Mouse (Mus musculus): ENCODE data around the gene Rcsd1.
A peak's percentile ranks its signal among the peaks of the same experiment; 100 is the strongest.
"Not testable (repeated sequence)": the region's sequence is repeated elsewhere in the genome, so short reads cannot be mapped to it uniquely, and the experiment has no call there.

The Rcsd1 gene

DNA sequence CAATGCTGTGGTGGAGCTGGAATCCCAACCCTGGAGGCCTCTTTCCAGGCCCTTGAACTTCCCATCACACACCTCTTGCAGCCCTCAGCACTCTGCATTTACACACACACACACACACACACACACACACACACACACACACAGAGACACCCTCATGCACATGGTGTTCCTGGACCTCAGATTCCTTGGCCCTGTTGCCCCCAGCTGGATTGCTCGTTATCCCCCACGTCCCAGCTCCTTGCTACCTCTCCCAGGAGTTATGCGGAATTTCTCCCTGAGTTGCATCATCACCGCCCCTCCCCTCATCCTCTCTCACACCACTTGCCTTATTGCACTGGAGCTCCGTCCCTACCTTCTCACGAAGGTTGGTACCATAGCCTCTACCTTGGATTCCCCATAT is 23.2 kb downstream of the Rcsd1 start:
- DNase-seq: no peak

DNA sequence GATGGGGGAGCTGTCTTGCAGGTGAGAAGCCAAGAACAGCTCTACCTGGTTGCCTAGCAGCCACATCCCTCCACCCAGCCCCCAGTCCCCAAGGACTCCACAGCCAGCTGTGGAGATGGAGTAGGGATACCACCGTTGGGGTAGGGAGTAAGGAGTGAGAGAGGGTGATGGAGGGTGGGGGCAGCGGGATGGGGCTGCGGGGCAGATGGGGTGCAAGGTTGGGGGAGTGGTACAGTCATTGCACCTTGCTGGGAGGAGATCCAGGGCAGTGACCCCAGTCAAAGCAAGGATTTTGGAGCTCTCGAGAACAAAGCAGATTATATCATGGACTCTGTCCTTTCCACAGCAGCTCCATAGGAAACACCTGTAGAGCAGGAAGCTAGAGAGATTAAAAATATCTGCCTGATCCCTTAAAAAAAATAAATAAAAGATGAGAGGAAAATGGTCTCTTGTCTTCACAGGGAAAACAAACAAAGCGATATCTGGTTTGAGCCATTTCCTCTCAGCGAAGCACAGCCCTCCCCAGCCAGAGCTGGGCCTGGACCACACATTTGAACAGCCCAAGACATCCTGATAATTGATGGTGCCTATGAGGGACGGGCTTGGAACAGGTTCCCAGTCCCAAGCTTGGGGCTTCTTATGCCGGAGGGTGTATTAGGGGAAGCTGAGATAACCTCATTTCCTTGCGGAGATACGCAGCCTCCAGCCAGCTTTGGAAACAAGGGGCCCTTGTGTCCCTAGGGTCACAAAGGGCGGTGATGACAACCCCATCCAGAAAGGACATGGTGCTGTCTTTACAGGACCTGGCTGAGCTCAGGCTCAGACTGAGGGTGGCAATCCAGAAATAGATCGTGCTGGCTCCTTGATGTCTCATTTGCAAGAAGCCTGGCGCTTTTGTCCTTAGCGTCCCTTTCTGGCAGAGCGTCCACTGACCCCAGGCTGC is 25.0 kb downstream of the Rcsd1 start:
- DNase-seq: peak in 1 of 2 experiments; percentile 81

DNA sequence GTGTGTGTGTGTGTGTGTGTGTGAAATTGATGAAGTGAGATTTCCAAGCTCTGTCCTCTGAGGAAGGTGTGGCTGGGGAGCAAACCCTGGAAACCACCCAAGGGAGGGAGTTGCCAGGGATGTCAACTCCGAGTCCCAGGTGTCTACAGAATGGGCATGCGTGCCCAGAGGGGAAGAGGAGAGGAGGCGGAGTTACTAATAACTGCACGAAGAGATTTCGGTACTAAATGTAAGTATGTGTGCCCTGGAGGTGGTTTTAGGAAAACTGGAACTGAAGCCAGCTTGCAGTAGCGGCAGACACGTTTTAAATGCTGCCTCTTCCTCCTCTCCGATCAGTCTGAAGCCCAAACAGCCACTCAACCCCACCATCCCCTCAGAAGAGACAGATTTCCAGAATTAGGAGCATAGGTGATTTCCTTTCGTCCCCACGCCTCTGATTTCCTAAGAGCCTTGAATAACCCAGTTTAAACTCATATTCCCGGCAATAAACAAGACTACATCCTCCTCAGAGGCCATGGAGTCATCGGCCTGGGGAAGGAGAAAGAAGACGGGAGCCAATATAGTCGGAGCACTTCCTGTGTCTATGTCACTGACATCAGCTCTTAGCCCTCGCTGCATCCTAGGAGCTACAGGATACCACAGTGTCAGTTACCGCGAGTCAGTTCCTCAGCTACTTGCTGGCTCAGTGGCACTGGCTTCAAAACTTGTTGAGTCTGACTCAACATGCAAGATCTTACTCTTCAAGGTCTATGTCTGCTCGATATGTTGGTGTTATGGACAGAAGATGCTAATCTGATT is 27.3 kb downstream of the Rcsd1 start:
- DNase-seq: peak in 1 of 2 experiments; percentile 50

DNA sequence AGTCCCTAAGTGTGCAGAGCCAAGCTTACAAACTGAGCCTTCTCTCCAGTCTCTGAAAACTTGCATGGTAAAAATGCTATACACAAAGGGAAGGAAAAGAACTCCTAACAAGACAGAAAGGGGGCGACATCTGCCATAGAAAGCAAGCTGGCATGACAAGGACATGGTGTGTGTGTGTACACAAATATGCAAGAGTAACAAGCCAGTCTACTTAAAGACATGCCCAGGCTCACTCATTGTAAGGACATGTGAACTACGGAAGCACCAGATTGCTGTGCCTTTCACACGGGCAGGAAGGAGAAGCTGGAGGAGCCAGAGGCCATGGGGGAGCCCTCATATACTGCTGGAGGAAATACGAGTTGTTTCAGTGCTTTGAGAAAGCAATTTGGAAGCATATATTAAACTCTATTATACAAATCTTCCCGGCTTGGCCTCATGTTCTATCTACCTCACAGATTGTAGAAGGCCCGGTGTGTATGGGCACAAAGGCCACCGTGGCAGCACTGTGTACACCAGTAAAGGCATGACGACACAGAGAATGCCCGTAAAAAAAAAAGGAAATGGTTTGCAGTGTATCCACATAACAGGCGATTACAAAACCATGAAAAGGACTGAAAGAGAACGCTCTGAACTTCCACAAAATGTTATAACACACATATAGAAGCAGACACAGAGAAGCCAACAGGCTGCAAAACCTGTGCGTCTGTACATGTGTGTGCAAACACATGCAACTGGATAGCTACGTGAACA is 28.3 kb downstream of the Rcsd1 start:
- DNase-seq: no peak

DNA sequence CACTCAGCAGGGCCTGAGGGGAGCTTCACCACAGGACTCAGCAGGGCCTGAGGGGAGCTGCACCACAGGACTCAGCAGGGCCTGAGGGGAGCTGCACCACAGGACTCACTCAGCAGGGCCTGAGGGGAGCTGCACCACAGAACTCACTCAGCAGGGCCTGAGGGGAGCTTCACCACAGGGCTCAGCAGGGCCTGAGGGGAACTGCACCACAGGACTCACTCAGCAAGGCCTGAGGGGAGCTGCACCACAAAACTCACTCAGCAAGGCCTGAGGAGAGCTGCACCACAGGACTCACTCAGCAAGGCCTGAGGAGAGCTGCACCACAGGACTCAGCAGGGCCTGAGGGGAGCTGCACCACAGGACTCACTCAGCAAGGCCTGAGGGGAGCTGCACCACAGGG is 29.5 kb downstream of the Rcsd1 start:
- not testable (repeated sequence) for DNase-seq

DNA sequence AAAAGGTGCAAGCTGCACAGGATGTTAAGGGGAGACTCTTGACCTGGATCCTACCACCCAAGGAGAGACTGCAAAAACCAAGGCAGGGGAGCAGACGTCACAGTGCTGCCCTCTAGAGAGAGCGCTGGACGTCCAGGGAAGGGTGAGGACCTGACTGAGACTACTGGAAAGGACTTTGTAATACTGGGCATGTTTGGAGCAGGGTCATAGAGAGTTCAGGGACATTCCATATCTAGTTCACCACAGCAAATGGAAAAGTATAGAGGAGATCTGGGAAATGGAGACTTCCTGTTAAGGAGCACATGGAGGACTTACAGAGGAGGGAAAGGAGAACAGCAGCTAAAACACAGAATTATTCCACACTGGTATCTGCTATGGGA is 29.9 kb downstream of the Rcsd1 start:
- peak in 1 of 2 experiments; percentile 52 for DNase-seq

DNA sequence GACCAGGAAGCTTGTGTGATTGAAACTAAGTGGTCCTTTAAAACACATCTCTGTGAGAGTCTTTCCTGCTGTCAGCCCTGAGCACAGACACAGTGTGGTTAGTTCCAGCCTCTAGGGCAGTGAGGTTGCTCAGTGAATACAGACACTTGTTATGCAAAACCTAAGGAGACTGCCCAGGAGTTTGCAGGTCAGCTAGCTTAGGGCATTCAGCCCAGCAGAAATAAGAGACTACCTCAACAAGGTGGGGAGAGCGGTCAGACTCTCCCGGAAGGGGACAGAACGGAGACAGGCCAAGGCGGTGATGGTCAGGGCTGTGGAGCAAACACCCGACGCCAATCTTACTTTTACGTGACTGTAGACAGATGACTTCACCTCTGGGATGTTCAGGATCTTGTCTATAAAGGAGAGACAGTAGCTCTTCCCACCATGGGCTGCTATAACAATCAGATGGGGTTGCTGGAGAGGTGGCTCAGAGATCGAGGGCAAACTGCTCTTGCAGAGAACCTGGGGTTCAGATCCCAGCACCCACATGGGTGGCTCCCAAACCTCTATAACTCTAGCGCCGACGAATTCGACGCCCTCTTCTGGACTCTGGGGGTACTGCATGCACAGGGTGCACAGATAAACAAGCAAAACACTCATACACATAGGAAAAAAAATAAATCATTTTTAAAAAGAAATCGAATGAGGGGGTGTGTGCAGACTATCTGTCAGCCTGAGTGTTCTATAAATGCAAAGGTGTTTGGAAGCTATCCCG is 30.5 kb downstream of the Rcsd1 start:
- no peak for DNase-seq

DNA sequence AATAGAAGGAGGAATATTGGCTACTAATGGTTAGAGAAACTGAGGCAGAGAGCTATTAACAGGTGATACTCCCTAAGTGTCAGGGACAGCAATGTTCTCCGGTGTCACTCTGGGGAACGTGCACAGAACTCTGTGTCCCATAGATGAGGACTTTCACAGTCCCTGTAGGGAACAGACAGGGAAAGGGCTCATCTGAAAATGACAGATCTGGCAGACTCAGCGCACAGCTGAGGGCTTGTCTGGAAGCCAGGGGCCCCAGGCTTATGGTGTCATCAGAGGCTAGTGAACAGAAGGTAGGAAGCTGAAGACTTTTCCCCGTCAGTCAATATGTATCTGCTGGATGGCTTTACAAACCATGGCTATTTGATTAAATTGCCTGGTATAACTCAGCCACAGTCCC is 32.0 kb downstream of the Rcsd1 start:
- DNase-seq: no peak

DNA sequence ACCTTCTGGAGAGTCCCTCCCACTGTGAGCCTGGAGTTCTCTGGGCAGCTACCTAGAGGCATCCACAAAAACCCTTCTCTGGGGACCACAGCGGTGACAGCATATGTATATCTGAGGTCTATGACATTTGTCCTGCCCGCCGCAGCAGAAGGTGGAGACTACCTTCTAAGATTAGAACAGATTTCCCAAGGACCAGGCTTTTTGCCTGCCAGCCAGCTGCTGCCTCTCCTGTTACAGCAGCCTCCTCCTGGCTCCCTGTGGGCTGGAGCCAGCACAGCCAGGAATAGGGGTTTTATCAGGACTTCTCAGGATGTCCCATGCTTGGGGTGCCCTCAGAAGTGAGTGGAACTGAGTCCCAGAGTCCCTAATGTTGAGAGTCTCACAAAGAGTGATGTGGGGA is 32.6 kb downstream of the Rcsd1 start:
- DNase-seq: no peak

DNA sequence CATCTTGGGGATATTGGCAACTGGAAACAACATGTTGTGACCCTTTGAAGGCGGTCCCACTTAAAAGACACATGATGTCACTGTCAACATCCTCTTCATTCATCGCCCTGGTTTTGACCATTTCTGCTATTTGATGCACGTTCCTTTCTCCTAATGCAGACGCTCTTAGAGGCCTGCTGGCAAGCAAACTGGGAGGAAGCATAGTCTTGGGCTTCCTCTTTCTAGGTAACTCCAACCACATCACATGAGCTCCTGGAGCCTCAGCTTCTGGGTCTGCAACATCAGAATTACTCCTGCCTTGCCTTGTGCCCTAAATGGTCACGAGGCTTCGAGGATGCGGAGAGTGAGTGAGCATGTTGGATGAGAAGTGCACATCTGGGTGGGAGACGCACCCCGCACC is 34.4 kb downstream of the Rcsd1 start:
- DNase-seq: no peak

DNA sequence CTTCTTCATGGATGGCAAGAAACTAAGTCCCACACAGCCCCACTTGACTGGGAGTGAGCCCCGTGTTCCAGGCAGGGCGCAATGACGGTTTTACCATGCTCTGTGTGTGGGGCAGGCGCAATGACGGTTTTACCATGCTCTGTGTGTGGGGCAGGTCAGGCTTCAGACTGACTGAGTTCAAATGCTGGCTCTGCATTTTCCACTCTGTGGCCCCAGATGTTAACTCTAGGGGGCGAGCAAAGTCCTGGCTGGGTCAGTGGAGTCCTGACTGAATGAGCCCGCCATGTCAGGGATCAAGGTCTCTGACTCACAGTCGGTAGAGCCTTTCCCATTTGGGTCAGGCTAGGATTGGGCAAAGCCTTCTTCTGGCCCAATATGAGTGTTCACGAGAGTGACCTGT is 37.2 kb downstream of the Rcsd1 start:
- no peak for DNase-seq

DNA sequence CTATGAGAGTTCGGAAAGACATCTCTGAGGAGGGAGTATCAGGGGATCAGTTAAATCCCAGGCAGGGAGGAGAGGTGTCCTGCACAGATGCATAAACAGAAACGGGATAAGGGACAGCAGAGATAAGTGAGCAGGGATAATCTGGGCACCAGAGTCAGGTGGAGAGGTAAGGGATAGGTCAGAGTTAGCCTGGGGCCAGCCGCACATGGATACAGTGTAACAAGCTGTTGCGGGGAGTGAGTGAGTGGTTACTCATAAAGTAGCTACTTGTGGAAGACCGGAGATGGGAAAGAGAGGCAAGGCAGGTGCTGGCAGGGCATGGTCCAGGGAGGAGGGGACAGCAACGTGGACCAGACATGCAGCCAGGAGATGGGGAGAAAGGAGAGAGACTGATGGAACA is 39.5 kb downstream of the Rcsd1 start:
- DNase-seq: no peak

DNA sequence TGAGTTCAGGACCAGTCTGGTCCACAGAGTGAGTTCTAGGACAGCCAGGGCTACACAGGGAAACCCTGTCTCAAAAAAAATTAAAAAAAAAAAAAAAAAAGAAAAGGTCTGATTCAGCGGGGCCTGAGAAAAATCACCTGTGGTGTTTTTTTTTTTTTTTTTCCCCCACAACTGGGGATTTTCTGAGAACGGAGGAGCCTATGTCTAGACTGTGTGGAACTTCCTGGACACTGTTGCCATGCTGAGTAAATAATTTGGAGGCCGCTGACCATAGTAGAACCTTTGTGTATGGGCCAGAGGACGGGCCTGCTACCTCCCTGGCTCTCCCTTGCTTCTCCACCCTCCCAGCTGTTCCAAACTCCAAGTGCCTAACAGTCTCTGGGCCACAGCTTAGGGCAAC is 40.7 kb downstream of the Rcsd1 start:
- DNase-seq: no peak

DNA sequence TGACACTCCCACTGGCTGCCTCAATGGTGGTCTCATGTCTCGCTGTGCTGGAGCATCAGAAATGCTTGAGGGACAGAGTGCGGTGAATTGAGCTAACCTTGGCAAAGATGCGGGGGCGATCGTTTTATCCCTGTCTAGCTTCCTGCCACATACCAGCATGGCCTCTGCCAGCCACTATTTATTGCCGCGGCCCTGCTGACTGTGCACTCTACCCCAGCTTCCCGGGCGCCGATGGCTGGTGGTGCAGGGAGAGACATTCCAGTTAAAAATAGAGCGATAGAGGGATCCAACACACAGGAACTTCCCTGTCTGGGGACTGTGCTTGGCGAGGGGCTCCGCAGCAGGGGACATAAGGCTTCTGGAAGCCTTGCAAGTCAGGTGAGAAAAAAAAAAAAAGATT is 42.2 kb downstream of the Rcsd1 start:
- no peak for DNase-seq

DNA sequence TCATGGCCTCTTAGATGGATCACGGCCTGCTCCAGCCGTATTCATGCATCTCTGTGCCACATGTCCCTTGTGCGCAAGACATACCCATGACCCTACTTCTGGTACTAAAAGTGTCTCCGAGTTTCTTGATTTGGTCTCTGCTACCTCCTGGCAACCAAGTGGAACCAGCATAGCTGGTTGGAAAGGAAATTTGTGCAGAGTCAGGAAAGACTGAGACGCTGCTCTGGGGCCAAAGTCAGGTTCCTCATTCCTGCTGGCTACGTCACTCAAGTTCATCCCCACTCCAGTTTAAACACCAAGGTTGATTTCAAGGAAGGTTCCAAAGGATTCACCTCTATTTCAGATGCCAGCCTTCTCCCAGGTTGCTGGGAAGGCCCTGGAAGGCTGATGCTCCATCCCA is 42.6 kb downstream of the Rcsd1 start:
- DNase-seq: no peak

DNA sequence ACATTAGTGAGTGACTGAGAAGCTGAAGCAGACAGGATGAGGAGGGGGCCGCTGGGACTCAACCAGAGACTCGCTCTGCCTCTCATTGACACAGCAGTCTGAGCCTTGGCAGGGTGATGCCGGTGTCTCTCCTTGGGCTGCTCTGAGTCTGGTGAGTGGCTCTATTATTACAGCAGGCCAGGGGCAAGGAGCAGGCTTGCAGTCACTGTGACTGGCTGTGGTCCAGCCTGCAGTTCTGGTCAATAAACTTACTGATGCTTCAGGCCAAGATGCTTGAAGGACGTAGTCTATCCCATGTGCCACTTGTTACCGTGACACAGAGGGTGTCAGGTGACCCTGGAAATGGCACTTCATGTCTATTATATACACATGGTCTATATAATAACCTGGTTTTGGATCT is 43.8 kb downstream of the Rcsd1 start:
- DNase-seq: no peak

DNA sequence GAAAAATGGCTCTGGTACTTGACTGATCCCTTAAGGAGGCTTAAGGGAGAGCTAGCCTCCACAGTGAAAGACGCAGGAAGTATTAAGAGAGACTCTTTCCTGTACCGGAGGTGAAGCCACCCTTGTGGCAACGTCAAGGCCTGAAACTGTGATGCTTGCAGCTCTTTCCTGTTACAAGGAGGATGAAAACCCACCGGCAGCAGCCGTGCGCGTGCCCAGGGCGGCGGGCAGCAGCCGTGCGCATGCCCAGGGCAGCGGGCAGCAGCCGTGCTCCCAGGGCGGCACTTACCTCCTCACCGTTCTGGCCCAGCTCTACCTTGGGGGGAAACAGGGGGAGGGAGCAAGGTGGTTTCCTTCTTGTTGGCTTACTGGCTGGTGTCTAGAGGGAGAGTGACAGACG is 46.3 kb downstream of the Rcsd1 start:
- DNase-seq: no peak

DNA sequence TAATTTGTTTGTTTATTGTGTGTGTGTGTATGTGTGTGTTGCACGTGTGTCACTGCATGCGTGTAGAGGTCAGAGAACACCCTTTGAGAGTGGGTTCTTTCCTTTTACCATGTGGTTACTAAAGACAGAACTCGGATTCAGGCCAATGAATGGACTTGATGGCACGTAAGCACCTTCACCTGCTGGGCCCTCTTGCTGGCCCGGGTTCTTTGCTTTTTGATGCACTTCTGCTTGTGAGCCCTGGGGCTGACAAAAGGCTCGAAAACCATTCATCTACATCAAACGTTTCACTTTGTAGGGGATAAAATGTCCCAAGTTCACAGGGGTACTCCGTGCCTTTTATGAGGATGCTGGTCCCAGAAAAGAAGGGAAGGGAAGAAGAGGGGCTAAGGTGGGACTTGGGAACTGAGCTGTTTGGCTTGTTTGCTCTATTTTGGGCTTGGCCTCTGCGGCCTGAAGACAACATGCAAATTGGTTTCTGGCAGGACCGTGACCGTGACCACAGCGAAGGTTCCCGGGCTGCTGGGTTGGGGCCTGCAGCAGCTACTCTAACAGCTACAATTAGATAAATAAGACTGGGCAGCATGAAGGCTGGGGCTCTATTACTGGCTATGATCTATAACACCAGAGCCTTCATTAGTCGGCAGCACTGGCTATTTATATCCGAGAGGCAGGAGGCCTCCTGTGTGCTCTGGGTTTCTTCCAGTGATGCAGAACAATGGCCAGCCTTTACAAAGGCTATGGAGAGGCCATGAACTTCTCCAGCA is 46.9 kb downstream of the Rcsd1 start:
- no peak for DNase-seq

DNA sequence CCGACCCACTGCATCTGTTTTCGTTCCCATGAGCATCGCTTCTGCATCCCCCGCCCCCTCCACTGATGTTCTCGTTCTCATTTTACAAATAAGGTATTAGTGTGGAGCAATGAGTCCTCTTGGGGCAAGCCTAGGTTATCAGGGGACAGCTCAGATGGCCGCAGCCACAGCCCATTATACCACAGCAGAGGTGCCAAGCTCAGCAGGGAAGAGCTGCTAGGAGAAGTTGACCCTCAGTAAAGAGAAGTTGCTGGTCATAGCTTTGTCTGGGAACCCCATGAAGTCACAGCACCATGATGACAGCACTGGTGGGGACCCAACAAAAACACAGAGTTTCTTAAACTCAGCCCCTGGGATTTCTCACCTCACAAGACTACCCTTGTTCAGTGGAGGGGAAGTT is 47.8 kb downstream of the Rcsd1 start:
- no peak for DNase-seq

DNA sequence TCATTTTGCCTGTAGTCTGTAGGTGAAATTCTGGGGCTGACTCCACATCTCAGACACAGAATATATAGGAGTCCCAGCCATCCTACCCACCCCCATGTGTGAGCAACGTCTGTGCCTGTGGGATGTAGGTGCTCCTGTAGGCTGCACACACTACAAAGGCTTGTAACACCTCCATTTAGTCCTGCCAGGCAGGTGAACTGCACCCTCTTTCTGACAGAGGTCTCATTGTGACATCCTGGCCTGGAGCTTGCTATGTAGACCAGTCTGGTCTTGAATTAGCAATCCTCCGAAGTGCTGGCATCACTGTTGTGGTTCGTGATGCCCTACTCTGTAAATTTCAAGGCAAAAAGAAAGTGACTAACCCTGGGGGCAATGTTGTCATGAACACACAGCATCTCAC is 48.4 kb downstream of the Rcsd1 start:
- DNase-seq: no peak

DNA sequence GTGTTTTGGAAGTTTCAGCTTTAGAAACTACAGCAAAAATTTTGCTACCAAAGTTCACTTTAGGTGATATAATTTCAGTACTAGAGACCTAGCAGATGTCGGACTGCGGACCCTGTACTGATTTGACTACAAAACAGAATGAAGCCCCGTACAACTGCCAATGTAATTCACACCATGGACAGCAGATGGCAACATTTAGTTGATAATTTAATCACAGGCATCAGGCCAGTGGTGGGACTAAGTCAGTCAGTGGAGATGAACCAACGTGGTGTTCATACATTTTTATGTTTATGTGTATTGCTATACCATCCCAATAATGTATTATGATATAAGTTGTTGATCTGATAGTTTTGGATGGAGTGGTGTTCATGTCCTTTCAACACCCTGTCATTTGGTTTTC is 48.8 kb downstream of the Rcsd1 start:
- peak in 1 of 2 experiments; percentile 74 for DNase-seq

DNA sequence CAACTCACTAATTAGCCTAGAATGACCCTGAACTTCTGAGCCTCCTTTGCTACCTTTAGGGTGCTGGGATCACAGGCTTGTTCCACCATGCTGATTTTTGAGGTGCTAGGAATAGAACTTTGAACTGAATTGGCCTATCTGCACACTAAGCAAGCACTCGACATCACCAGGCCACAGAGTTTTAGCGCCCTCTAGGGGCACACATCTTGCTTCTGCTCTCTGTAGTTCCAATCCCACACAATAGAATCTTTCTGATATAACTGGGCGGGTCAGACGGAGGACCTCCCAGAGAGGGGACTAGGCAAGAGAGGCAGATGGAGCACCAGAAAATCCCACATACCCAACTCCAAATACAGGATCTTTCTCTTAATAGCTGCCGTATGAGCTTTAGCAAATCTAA is 51.0 kb downstream of the Rcsd1 start:
- DNase-seq: peak; percentile 74 to 82

All from lung, postnatal 4 days (tissue).